Mouse (Mus musculus): ENCODE results near the gene Ralb.

- no peak for TF ChIP-seq REST (IDR thresholded peaks at IDR 0.05; ENCODE audit: insufficient read depth, insufficient read length)
- TF ChIP-seq POLR2A (IDR thresholded peaks at IDR 0.05; ENCODE audit: insufficient read length, low read depth), result no peak
- no peak for TF ChIP-seq USF1 (IDR thresholded peaks at IDR 0.05; ENCODE audit: low read depth)
Observed at GRCm38 (mm10) chr1:119494712-119495395, 9.7 kb downstream of the Ralb start.

Measured in myocyte (in vitro differentiated cells).